Mouse (Mus musculus): Measurements from ENCODE around the gene Cep152. TPM values are rescaled to one million over a fixed set of nuclear protein-coding genes. Genes with fewer than 3 reads are reported as not detected.

Cep152 gene
- polyA plus RNA-seq (2017; shearing (Covaris generic)), result 10 to 100 TPM; 10.1 to 12.2 TPM

DNA sequence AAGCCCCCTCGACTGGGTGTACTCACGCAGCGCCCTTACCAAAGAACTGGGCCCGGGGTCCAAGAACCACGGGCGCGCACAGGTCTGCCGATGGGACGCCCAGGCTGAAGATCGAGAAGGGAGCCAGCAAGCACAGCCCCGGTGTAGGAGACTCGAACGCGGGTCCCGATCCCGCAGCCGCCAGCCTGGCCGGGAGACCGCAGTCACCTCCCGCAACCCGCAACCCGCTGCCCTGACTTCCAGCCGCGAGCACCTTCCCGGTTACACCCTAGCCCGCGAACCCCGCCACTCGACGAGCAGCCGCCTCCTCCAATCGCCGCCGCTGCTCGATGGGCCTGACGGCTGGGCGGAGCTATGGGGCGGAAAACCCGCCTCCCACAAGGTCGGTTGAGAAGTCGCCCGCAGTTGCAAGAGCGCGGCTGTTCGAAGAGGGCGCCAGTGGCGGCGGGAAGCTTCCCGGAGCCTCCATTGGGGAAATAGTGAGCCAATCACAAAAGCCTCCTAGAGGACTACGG lies at the start of gene Cep152:
Gene Cep152, minus strand, starts transcription at position 277 of the 515 bp plus-strand sequence.

DNA sequence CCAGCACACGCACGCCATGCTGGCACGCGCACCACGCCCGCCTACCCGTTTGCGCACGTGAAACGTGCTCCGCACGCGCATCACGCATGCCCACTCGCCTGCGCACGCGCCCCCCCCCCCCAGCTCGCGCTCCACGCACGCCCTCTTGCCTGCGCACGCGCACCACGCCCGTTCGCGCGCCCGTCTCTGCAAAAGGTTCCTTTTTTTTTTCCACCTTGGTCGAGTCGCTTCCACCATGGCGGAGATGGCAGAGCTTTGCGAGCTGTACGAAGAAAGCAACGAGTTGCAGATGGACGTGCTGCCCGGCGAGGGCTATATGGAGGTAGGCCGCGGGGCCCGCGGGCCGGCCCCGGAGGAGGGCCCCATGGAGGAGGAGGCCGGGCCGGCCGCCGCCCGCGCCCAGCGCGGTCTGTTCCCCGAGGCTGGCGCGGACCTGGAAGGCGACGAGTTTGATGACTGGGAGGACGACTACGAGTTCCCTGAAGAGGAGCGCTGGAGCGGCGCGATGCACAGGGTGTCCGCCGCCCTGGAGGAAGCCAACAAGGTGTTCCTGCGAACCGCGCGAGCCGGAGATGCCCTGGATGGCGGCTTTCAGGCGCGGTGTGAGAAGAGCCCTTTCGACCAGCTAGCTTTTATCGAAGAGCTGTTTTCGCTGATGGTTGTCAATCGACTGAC lies 48.2 kb upstream of the Cep152 start, which contains the start of gene Eid1:
Gene Eid1, plus strand, starts transcription at position 139 of the 675 bp plus-strand sequence.

Other genes starting within 250 kb of the Cep152 start
- under 1 TPM; 0.07 to 0.71 TPM for gene Gm9913, start 120.0 kb downstream of the Cep152 start, polyA plus RNA-seq (2017; shearing (Covaris generic))
- under 1 TPM; 0.02 to 0.47 TPM for gene Fbn1, start 117.1 kb downstream of the Cep152 start, polyA plus RNA-seq (2017; shearing (Covaris generic))
- 10 to 100 TPM; 40.0 to 58.9 TPM for gene Eid1, start 48.0 kb upstream of the Cep152 start, polyA plus RNA-seq (2017; shearing (Covaris generic))
- 1 to 10 TPM in 1 of 2 experiments, under 1 TPM in 1; 0.66 to 2.1 TPM for gene Shc4, start 99.0 kb upstream of the Cep152 start, polyA plus RNA-seq (2017; shearing (Covaris generic))
- gene Secisbp2l, start 157.8 kb upstream of the Cep152 start, polyA plus RNA-seq (2017; shearing (Covaris generic)), result 10 to 100 TPM; 37.7 to 39.3 TPM
- 10 to 100 TPM; 31.3 to 33.3 TPM for gene Galk2, start 234.0 kb upstream of the Cep152 start, polyA plus RNA-seq (2017; shearing (Covaris generic))
- gene Cops2, start 234.0 kb upstream of the Cep152 start, polyA plus RNA-seq (2017; shearing (Covaris generic)), result 10 to 100 TPM; 42.6 to 49.2 TPM

Measured in inflammation-experienced regulatory T-cells (primary cell).